ENCODE assay signal across 29 mouse cellular contexts in the genomic region with DNA sequence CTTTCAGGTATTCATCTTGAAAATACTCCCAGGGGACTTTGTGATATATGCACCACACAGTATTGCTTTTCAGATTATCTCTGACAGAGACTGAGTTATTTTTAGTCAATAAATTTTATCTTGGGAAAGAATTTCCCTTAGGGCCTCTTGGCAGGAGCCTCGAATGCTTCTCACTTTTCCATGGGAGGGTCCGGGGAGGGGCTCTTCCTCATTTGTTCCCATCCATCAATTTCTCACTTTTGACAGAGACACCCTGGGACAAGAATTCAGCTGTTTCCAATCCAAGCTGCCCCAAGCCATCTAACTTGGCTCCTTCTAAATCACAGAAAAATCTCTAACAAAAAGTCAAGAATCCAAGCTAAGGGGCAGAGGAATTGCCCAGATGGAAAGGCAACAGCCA.
DNase-seq lines count a peak whose midpoint lies in the region; ATAC-seq and TF ChIP-seq lines count a peak whose summit lies in the region.
"Had no signal": no experiment of that assay in that cellular context is flagged by ENCODE, and none has a peak within 500 bp of the region (broad histone marks: within the 10 kb centered on the region; RNA-seq: fewer than 3 reads in every experiment).

No protein-coding gene starts in this region.

- no peaks in the 10 kb centered on the region for H3K4me1 ChIP-seq in lung, embryonic 14.5 days (ENCODE audit: insufficient read depth)
- no peaks in the 10 kb centered on the region for H3K4me1 ChIP-seq in liver, embryonic 12.5 days
- H3K4me1 ChIP-seq: embryonic facial prominence, embryonic 15.5 days; forebrain, embryonic 13.5 days; heart, embryonic 10.5 days; heart, embryonic 15.5 days; hindbrain, embryonic 12.5 days; limb, embryonic 15.5 days; lung, embryonic 15.5 days; midbrain, embryonic 12.5 days had no signal

- TF ChIP-seq CTCF in lung, embryonic 14.5 days (IDR thresholded peaks at IDR 0.05; ENCODE audit: low read depth), result no peak

- no peak overlapping the region for H3K9ac ChIP-seq in lung, embryonic 14.5 days
- no peak overlapping the region for H3K9ac ChIP-seq in liver, embryonic 12.5 days
- H3K9ac ChIP-seq: embryonic facial prominence, embryonic 15.5 days; forebrain, embryonic 13.5 days; heart, embryonic 15.5 days; hindbrain, embryonic 12.5 days; limb, embryonic 15.5 days; liver, embryonic 14.5 days; lung, embryonic 15.5 days; midbrain, embryonic 12.5 days had no signal

- H3K27ac ChIP-seq in lung, embryonic 14.5 days (ENCODE audit: low read depth), result no peak overlapping the region
- H3K27ac ChIP-seq in liver, embryonic 12.5 days, result no peak overlapping the region
- H3K27ac ChIP-seq: embryonic facial prominence, embryonic 15.5 days; forebrain, embryonic 13.5 days; heart, embryonic 10.5 days; heart, embryonic 15.5 days; hindbrain, embryonic 12.5 days; layer of hippocampus, adult 2 months; left cerebral cortex, adult 2 months; limb, embryonic 15.5 days; liver, embryonic 14.5 days; lung, embryonic 15.5 days; midbrain, embryonic 12.5 days had no signal

- H3K27me3 ChIP-seq in lung, embryonic 14.5 days (ENCODE audit: insufficient read depth, low read length), result no peaks in the 10 kb centered on the region
- no peaks in the 10 kb centered on the region for H3K27me3 ChIP-seq in liver, embryonic 12.5 days (replicated peaks)
- H3K27me3 ChIP-seq: CH12.LX; forebrain, embryonic 13.5 days; heart, embryonic 15.5 days; hindbrain, embryonic 12.5 days; limb, embryonic 15.5 days; lung, embryonic 15.5 days; midbrain, embryonic 12.5 days; Patski had no signal

- ATAC-seq in lung, embryonic 14.5 days (ENCODE audit: insufficient read depth), result no peak
- ATAC-seq in liver, embryonic 12.5 days, result no peak
- ATAC-seq in erythroid progenitor cell, adult 5-6 weeks (replicated peaks; ENCODE audit: low FRiP score, poor library complexity, severe bottlenecking), result no peak
- ATAC-seq: forebrain, embryonic 13.5 days; intestine, postnatal 0 days; Patski had no signal

- peak; percentile 58 for DNase-seq in lung, embryonic 14.5 days
- no peak for DNase-seq in lung, adult 18-20 months
- peak; percentile 40 for DNase-seq in adipocyte (ENCODE audit: low spot score)
- peak; percentile 24 for DNase-seq in embryo, embryonic 11.5 days (ENCODE audit: low read depth, low spot score)
- peak; percentile 66 for DNase-seq in mesoderm, embryonic 11.5 days (ENCODE audit: low read depth, low spot score)
- DNase-seq: adrenal gland, postnatal 25 days; cerebellum, adult 11-12 months; cerebellum, adult 9-11 months; gastrocnemius, postnatal 25 days; heart, adult 11 months; kidney, postnatal 36 days; thymus, adult 2 months; thymus, postnatal 4 days had no signal

- no peaks in the 10 kb centered on the region for H3K9me3 ChIP-seq in lung, embryonic 14.5 days (ENCODE audit: low read depth, low read length)
- no peaks in the 10 kb centered on the region for H3K9me3 ChIP-seq in liver, embryonic 12.5 days (replicated peaks)
- H3K9me3 ChIP-seq: embryonic facial prominence, embryonic 15.5 days; forebrain, embryonic 13.5 days; heart, embryonic 10.5 days; heart, embryonic 15.5 days; hindbrain, embryonic 12.5 days; limb, embryonic 15.5 days; lung, embryonic 15.5 days; midbrain, embryonic 12.5 days had no signal

- 19% methylated on average over 2 of the region's 2 CpGs for WGBS in lung, embryonic 14.5 days
- 38% methylated on average over 2 of the region's 2 CpGs for WGBS in liver, embryonic 12.5 days (ENCODE audit: insufficient replicate concordance)

- H3K4me3 ChIP-seq in lung, embryonic 14.5 days (ENCODE audit: low read depth, low read length), result no peak overlapping the region
- H3K4me3 ChIP-seq in liver, embryonic 12.5 days, result no peak overlapping the region
- H3K4me3 ChIP-seq: embryonic facial prominence, embryonic 15.5 days; forebrain, embryonic 13.5 days; heart, embryonic 10.5 days; heart, embryonic 15.5 days; hindbrain, embryonic 12.5 days; layer of hippocampus, adult 2 months; left cerebral cortex, adult 2 months; limb, embryonic 15.5 days; lung, embryonic 15.5 days; midbrain, embryonic 12.5 days had no signal

- H3K4me2 ChIP-seq in lung, embryonic 14.5 days, result no peak overlapping the region
- no peak overlapping the region for H3K4me2 ChIP-seq in liver, embryonic 12.5 days
- H3K4me2 ChIP-seq: embryonic facial prominence, embryonic 15.5 days; forebrain, embryonic 13.5 days; heart, embryonic 15.5 days; hindbrain, embryonic 12.5 days; limb, embryonic 15.5 days; lung, embryonic 15.5 days; midbrain, embryonic 12.5 days had no signal

- H3K36me3 ChIP-seq in lung, embryonic 14.5 days (ENCODE audit: insufficient read depth), result no peaks in the 10 kb centered on the region
- no peaks in the 10 kb centered on the region for H3K36me3 ChIP-seq in liver, embryonic 12.5 days
- H3K36me3 ChIP-seq: embryonic facial prominence, embryonic 15.5 days; heart, embryonic 10.5 days; heart, embryonic 15.5 days; hindbrain, embryonic 12.5 days; limb, embryonic 15.5 days; lung, embryonic 15.5 days; midbrain, embryonic 12.5 days had no signal

Comparison
In these comparisons a context has a peak if more than half of its experiments do, and no peak if none do; other contexts are left out.
1. DNase-seq: peak in lung, embryonic 14.5 days (single experiment), adipocyte (single experiment), embryo, embryonic 11.5 days (single experiment) and mesoderm, embryonic 11.5 days (single experiment); none in lung, adult 18-20 months (0 of 2).